Mouse (Mus musculus) monocyte, adult 5-6 weeks (primary cell): ENCODE measurements around the gene Gm49387. TPM values are rescaled to one million over a fixed set of nuclear protein-coding genes. Genes with fewer than 3 reads are reported as not detected.

ENCODE experiments used
- ATAC-seq: fragments of 153-309, 156-312 bp; replicated peaks from 2 replicates; pipeline ENCODE4 v1.8.0; 2017; ENCODE audit warnings: mild to moderate bottlenecking; ENCODE audit not compliant: low TSS enrichment, insufficient number of reproducible peaks, severe bottlenecking, poor library complexity, low FRiP score
- total RNA-seq: library from RNA; stranded (forward); fragments of 200-1000, 200-491, 200-594 nt; gene quantifications from 3 replicates; pipeline ENCODE4 v1.2.3, GENCODE M21; 2017

Gene Gm49387
- not detected in 3 replicates for total RNA-seq

GRCm38 (mm10) chr14:31640346-31640889 is at the start of gene Gm49387:
TSS of gene Gm49387 (minus strand) at chr14:31640878.
- ATAC-seq: no peak

- ATAC-seq: no peak
These were observed 45.6 kb upstream of the Gm49387 start for GRCm38 (mm10) chr14:31686231-31686630.

GRCm38 (mm10) chr14:31685680-31686079 is 45.0 kb upstream of the Gm49387 start:
- ATAC-seq: peak; percentile 78

- ATAC-seq: peak; percentile 43; the same call in 1 of the 2 replicates
These were observed 43.8 kb upstream of the Gm49387 start for GRCm38 (mm10) chr14:31684343-31685040.

GRCm38 (mm10) chr14:31683610-31684009 is 42.9 kb upstream of the Gm49387 start:
- ATAC-seq: no peak

GRCm38 (mm10) chr14:31681931-31682555 is 41.4 kb upstream of the Gm49387 start:
- no peak for ATAC-seq

GRCm38 (mm10) chr14:31681291-31681690 is 40.6 kb upstream of the Gm49387 start:
- ATAC-seq: no peak

- no peak for ATAC-seq
These were observed 40.0 kb upstream of the Gm49387 start for GRCm38 (mm10) chr14:31680656-31681055.

GRCm38 (mm10) chr14:31671635-31672320 is 31.1 kb upstream of the Gm49387 start:
- no peak for ATAC-seq

- peak; percentile 82 for ATAC-seq
These were observed 29.2 kb upstream of the Gm49387 start for GRCm38 (mm10) chr14:31669642-31670490.

GRCm38 (mm10) chr14:31669161-31669611 is 28.5 kb upstream of the Gm49387 start:
- ATAC-seq: no peak

GRCm38 (mm10) chr14:31668326-31668725 is 27.6 kb upstream of the Gm49387 start:
- no peak for ATAC-seq

GRCm38 (mm10) chr14:31667741-31668140 is 27.1 kb upstream of the Gm49387 start:
- no peak for ATAC-seq

- ATAC-seq: no peak
These were observed 26.4 kb upstream of the Gm49387 start for GRCm38 (mm10) chr14:31666931-31667705.

- no peak for ATAC-seq
These were observed 24.9 kb upstream of the Gm49387 start for GRCm38 (mm10) chr14:31665566-31665940.

GRCm38 (mm10) chr14:31664903-31665565 is 24.4 kb upstream of the Gm49387 start:
- peak; percentile 54 for ATAC-seq

- ATAC-seq: no peak
These were observed 23.6 kb upstream of the Gm49387 start for GRCm38 (mm10) chr14:31664100-31664902.
